ENCODE assay signal across 9 mouse cellular contexts in the genomic region with DNA sequence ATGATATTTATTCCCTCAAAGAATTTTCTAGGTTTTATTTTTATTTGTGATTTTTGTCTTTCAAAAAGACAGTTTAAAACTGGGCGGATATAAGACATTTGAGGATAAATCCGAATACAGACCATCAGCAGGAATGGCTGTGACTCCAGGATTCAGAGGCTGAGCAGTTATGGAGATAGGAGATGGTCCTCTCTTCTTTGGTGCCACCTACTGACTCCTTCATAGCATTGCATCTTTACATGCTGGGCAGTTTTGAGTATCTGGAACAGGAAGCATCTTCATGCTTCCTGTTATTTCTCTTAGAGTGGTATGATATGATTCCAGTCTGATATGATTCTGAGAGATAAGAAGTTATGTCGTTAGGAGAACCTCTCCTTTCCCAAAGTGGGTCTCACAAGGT.
DNase-seq lines count a peak whose midpoint lies in the region; ATAC-seq and TF ChIP-seq lines count a peak whose summit lies in the region.
"Had no signal": no experiment of that assay in that cellular context is flagged by ENCODE, and none has a peak within 500 bp of the region (broad histone marks: within the 10 kb centered on the region; RNA-seq: fewer than 3 reads in every experiment).

No protein-coding gene starts in this region.

- 10% methylated on average over 3 of the region's 3 CpGs for WGBS in hindbrain, postnatal 0 days

- peak; percentile 71 for ATAC-seq in G1E (ENCODE audit: extremely low read depth, insufficient number of reproducible peaks, low FRiP score, poor library complexity, severe bottlenecking)
- peak; percentile 59 for ATAC-seq in hindbrain, postnatal 0 days
- ATAC-seq in megakaryocyte, adult 5-6 weeks (ENCODE audit: poor library complexity, severe bottlenecking): peak; percentile 94
- no peak for ATAC-seq in monocyte, adult 5-6 weeks (replicated peaks; ENCODE audit: insufficient number of reproducible peaks, low FRiP score, low TSS enrichment, poor library complexity, severe bottlenecking)

- no peaks in the 10 kb centered on the region for H3K36me3 ChIP-seq in G1E (replicated peaks)
- peaks cover 12% of the 10 kb centered on the region; the same call in 1 of the 2 replicates for H3K36me3 ChIP-seq in hindbrain, postnatal 0 days (ENCODE audit: insufficient read depth, low read length)
- H3K36me3 ChIP-seq: limb, embryonic 15.5 days had no signal

- TF ChIP-seq CTCF in layer of hippocampus, adult 2 months (conservative IDR thresholded peaks at IDR 0.05): peak; percentile 95
- peak; percentile 53 for TF ChIP-seq CTCF in G1E (IDR thresholded peaks at IDR 0.05; ENCODE audit: low read depth, low read length)
- peak; percentile 86 for TF ChIP-seq CTCF in hindbrain, postnatal 0 days (IDR thresholded peaks at IDR 0.05; ENCODE audit: low read depth)

- no peak overlapping the region for H3K4me3 ChIP-seq in layer of hippocampus, adult 2 months
- H3K4me3 ChIP-seq in G1E (ENCODE audit: low read depth, low read length): no peak overlapping the region
- H3K4me3 ChIP-seq in hindbrain, postnatal 0 days (ENCODE audit: low read length): no peak overlapping the region
- H3K4me3 ChIP-seq: limb, embryonic 15.5 days had no signal

- peaks cover 29% of the 10 kb centered on the region for H3K9me3 ChIP-seq in G1E (replicated peaks)
- no peaks in the 10 kb centered on the region for H3K9me3 ChIP-seq in hindbrain, postnatal 0 days (ENCODE audit: low read length)
- H3K9me3 ChIP-seq: limb, embryonic 15.5 days had no signal

- no peaks in the 10 kb centered on the region for H3K4me1 ChIP-seq in G1E (ENCODE audit: insufficient read depth, low read depth, low read length)
- no peaks in the 10 kb centered on the region for H3K4me1 ChIP-seq in hindbrain, postnatal 0 days (ENCODE audit: insufficient read depth, low read length)
- H3K4me1 ChIP-seq: limb, embryonic 15.5 days had no signal

- H3K4me2 ChIP-seq in hindbrain, postnatal 0 days (ENCODE audit: low read depth, low read length): no peak overlapping the region
- H3K4me2 ChIP-seq: limb, embryonic 15.5 days had no signal

- no peak overlapping the region for H3K27ac ChIP-seq in layer of hippocampus, adult 2 months
- H3K27ac ChIP-seq in hindbrain, postnatal 0 days: no peak overlapping the region
- H3K27ac ChIP-seq: limb, embryonic 15.5 days had no signal

- DNase-seq in layer of hippocampus, adult 2 months (ENCODE audit: low spot score in 2 of 2): peak in 1 of 2 experiments; percentile 46
- DNase-seq in layer of hippocampus, postnatal 25 days (ENCODE audit: extremely low spot score in 1 of 2, low spot score in 1 of 2): no peak
- DNase-seq in G1E (ENCODE audit: low spot score): peak; percentile 16
- DNase-seq in cerebellum, postnatal 14 days: peak; percentile 46 to 58
- peak; percentile 85 for DNase-seq in hindbrain, postnatal 0 days (ENCODE audit: low spot score)
- no peak for DNase-seq in spleen, postnatal 14 days (ENCODE audit: low spot score in 2 of 2)

- no peaks in the 10 kb centered on the region for H3K27me3 ChIP-seq in G1E (ENCODE audit: insufficient read depth, low read length)
- no peaks in the 10 kb centered on the region for H3K27me3 ChIP-seq in hindbrain, postnatal 0 days (ENCODE audit: insufficient read depth, low read length)
- H3K27me3 ChIP-seq: limb, embryonic 15.5 days had no signal

- no peak overlapping the region for H3K9ac ChIP-seq in hindbrain, postnatal 0 days (replicated peaks; ENCODE audit: low read length)
- H3K9ac ChIP-seq: limb, embryonic 15.5 days had no signal

Comparison
In these comparisons a context has a peak if more than half of its experiments do, and no peak if none do; other contexts are left out.
1. DNase-seq: peak in G1E (single experiment), cerebellum, postnatal 14 days (2 of 2) and hindbrain, postnatal 0 days (single experiment); none in layer of hippocampus, postnatal 25 days (0 of 2) and spleen, postnatal 14 days (0 of 2).
2. Peak in every context shown above with its lines, with median percentiles within 50 percentile points of each other: CTCF ChIP-seq.